Mouse (Mus musculus) embryonic facial prominence, embryonic 14.5 days (tissue): Measurements from ENCODE around the gene Serp2. TPM values are rescaled to one million over a fixed set of nuclear protein-coding genes. Genes with fewer than 3 reads are reported as not detected.

ENCODE experiments used
- ATAC-seq: fragments of 200-750 bp; cut with Nextera tagmentation; 2 replicates; pipeline ENCODE4 v1.8.0; 2017; ENCODE audit warnings: low read depth, moderate number of reproducible peaks, moderate TSS enrichment
- DNase-seq: peaks from one replicate; pipeline ENCODE4 v3.0.0-alpha.2; 2015; ENCODE audit warnings: low spot score
- H3K27ac ChIP-seq: fragments of 300-500 bp; sonication (generic); replicated peaks from 2 replicates; pipeline ENCODE4 v1.5.1; 2014; ENCODE audit warnings: low read depth, mild to moderate bottlenecking, low read length, moderate library complexity
- H3K27me3 ChIP-seq: fragments of 300-500 bp; sonication (generic); replicated peaks from 2 replicates; pipeline ENCODE4 v1.6.1; 2014; ENCODE audit warnings: low read length; ENCODE audit not compliant: control insufficient read depth, insufficient read depth
- H3K36me3 ChIP-seq: fragments of 300-500 bp; sonication (generic); 2 replicates; pipeline ENCODE4 v1.6.1; 2014; ENCODE audit warnings: low read length, mixed read lengths; ENCODE audit not compliant: control insufficient read depth, insufficient read depth
- H3K4me1 ChIP-seq: fragments of 300-500 bp; sonication (generic); 2 replicates; pipeline ENCODE4 v1.6.1; 2014; ENCODE audit warnings: antibody characterized with exemption, low read length; ENCODE audit not compliant: control insufficient read depth, insufficient read depth
- H3K4me2 ChIP-seq: fragments of 300-500 bp; sonication (generic); 2 replicates; pipeline ENCODE4 v1.6.1; 2014; ENCODE audit warnings: low read depth, mild to moderate bottlenecking, low read length, moderate library complexity, mixed read lengths
- H3K4me3 ChIP-seq: fragments of 300-500 bp; sonication (generic); 2 replicates; pipeline ENCODE4 v1.5.1; 2014; ENCODE audit warnings: low read depth, mild to moderate bottlenecking, low read length
- H3K9ac ChIP-seq: fragments of 300-500 bp; sonication (generic); 2 replicates; pipeline ENCODE4 v1.6.1; 2014; ENCODE audit warnings: low read depth, mild to moderate bottlenecking, low read length, moderate library complexity, mixed read lengths
- H3K9me3 ChIP-seq: fragments of 300-500 bp; sonication (generic); 2 replicates; pipeline ENCODE4 v1.6.1; 2016; ENCODE audit warnings: low read length; ENCODE audit not compliant: control insufficient read depth
- WGBS: fragments of 180-500 bp; shearing (Covaris S2); extraction: QIAGEN DNeasy Blood & Tissue Kit; methylation state at CpG from one replicate; pipeline ENCODE4 v1.1.7; 2014; 5-methylcytosine and 5-hydroxymethylcytosine counted together
- polyA plus RNA-seq: library from polyadenylated mRNA; unstranded; fragments of >200 nt; fragmentation: Nextera tagmentation; extraction: Ambion mirVana; gene quantifications from 2 replicates; pipeline ENCODE4 v1.2.1, GENCODE M21; 2014

The Serp2 gene
- 12.5 and 13.1 TPM in 2 replicates for polyA plus RNA-seq

DNA sequence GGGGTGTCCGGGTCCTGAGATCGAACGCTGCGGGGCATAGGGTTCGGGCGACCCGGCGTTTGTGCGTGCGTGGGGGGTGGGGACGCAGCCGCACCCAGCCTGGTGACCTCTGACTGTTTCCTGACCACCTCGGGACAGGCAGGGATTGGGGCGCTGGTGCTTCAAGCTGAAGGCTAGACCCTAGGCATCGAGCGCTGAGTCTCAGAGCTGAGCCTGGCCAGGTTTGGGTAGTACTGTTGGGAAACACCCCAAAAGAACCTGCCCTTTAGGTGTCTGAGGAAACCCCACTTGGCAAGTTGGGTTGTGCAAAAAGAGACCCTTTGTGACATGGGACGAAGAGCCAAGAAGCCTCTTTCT lies at the start of gene Serp2:
TSS of gene Serp2 (minus strand) at position 38 of the 357 bp plus-strand sequence.
- Histone ChIP-seq H3K9me3 (no peaks in the 10 kb centered on the region), H3K4me2 (peak within 1 kb of the TSS; percentile 96), H3K4me3 (peak within 1 kb of the TSS; percentile 67), H3K9ac (peak within 1 kb of the TSS; percentile 80), H3K27me3 (no peaks in the 10 kb centered on the region), H3K27ac (peak within 1 kb of the TSS; percentile 85), H3K36me3 (no peaks in the 10 kb centered on the region), H3K4me1 (peaks cover 22% of the 10 kb centered on the region)
- WGBS, result 14% methylated on average over 13 of the region's 17 CpGs
- ATAC-seq (no peak), DNase-seq (no peak)

DNA sequence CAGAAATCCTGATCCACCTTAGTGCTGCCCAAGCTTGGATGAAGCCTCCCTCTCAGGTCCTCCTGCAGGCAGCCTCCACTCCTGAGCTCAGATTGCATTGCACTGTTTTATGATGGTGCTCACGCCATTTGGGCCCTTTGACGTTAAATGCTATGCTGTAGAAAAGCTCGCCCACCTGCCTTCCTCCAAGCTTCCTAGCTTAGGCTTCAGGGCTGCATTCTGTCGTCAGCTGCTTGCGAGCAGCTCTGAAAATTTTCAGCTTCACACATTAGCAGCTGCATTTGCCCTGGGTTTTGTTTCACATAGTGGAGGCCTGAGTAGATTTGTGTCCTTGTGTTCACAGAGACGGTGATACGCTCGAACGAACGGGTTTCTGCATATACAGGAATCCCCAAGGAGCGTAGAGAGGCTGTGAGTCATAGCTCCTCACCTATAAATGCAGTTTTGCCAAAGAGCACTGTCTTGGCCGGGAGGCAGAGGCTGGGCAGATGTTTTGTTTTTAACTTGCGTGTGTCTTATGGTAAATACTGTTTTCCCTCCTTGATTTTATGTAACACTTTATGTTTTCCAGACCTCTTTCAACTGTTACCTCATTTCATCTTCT lies 49.3 kb upstream of the Serp2 start:
- Histone ChIP-seq H3K4me2 (no peak overlapping the region), H3K9me3 (0 out of 2 replicates have a peak, but pooled peaks cover under 1% of the 10 kb centered on the region), H3K36me3 (no peaks in the 10 kb centered on the region), H3K9ac (no peak overlapping the region), H3K4me3 (no peak overlapping the region), H3K4me1 (peaks cover 24% of the 10 kb centered on the region), H3K27ac (peak overlapping the region; percentile 66), H3K27me3 (no peaks in the 10 kb centered on the region)
- DNase-seq (peak; percentile 79), ATAC-seq (peak; percentile 21; the same call in 1 of the 2 replicates)
- 37% methylated on average over 13 of the region's 13 CpGs for WGBS

GRCm38 (mm10) chr14:76604012-76604411 lies 47.3 kb upstream of the Serp2 start:
- Histone ChIP-seq H3K36me3 (no peaks in the 10 kb centered on the region), H3K27me3 (no peaks in the 10 kb centered on the region), H3K4me3 (no peak overlapping the region), H3K4me2 (no peak overlapping the region), H3K9ac (no peak overlapping the region), H3K9me3 (0 out of 2 replicates have a peak, but pooled peaks cover 6% of the 10 kb centered on the region), H3K27ac (no peak overlapping the region), H3K4me1 (peaks cover 30% of the 10 kb centered on the region)
- ATAC-seq (no peak), DNase-seq (no peak)
- WGBS, result 65% methylated on average over 6 of the region's 6 CpGs

DNA sequence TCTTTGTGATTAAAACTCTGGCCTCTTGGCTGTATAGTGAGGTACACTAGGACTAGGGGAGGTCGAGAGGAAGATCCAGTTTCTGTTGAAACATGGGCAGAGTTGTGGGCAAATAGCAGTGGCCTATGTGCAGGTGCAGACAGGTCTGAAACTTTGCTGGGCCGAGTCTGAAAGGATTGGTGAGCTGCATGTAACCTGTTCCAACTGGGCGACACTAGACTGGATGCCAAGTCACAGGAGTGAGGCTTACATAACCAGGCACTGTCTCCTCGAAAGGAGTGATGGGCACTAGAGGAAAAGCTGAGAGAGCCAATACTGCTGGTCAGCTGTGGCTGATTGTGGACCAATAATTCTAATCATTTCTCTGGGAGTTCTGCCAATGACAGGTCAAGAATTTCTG lies 45.0 kb upstream of the Serp2 start:
- no peaks in the 10 kb centered on the region for H3K36me3 ChIP-seq
- no peak overlapping the region for H3K9ac ChIP-seq
- H3K27ac ChIP-seq, result no peak overlapping the region
- no peak overlapping the region for H3K4me3 ChIP-seq
- H3K9me3 ChIP-seq, result 0 out of 2 replicates have a peak, but pooled peaks cover 6% of the 10 kb centered on the region
- ATAC-seq (no peak), DNase-seq (no peak)
- WGBS, result 77% methylated on average over 4 of the region's 4 CpGs
- H3K4me2 ChIP-seq, result no peak overlapping the region
- H3K27me3 ChIP-seq, result no peaks in the 10 kb centered on the region
- H3K4me1 ChIP-seq, result peaks cover 40% of the 10 kb centered on the region

GRCm38 (mm10) chr14:76600391-76600790 lies 43.7 kb upstream of the Serp2 start:
- Histone ChIP-seq H3K4me2 (no peak overlapping the region), H3K9ac (no peak overlapping the region), H3K36me3 (no peaks in the 10 kb centered on the region), H3K4me3 (no peak overlapping the region), H3K9me3 (0 out of 2 replicates have a peak, but pooled peaks cover 6% of the 10 kb centered on the region), H3K4me1 (peaks cover 29% of the 10 kb centered on the region), H3K27me3 (no peaks in the 10 kb centered on the region), H3K27ac (0 out of 2 replicates have a peak overlapping the region, but pooled peaks have one; percentile 35)
- WGBS, result 66% methylated on average over 3 of the region's 3 CpGs
- DNase-seq (no peak), ATAC-seq (no peak)

DNA sequence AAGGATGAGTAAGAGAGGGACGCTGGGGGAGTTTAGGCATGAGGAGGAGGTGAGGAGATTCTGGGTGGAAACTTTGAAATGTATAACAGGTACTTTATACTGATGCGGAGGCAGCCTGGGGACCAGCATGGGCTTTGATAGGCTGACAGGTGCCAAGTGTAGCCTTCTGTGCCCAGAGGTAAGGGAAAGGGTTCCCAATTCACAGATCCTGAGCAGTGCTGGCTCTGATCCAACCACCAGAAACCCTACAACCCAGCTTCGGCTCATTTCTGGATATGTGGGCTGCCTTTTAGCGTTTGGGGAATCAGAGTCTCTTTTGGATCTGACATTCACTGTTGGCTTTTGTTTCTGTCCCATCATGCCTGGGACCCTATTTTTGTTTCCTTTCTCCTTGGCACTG lies 43.0 kb upstream of the Serp2 start:
- WGBS, result 28% methylated on average over 4 of the region's 4 CpGs
- no peak overlapping the region; the same call in 1 of the 2 replicates for H3K27ac ChIP-seq
- no peak overlapping the region for H3K9ac ChIP-seq
- H3K4me3 ChIP-seq, result no peak overlapping the region
- H3K36me3 ChIP-seq, result no peaks in the 10 kb centered on the region
- 0 out of 2 replicates have a peak, but pooled peaks cover 6% of the 10 kb centered on the region for H3K9me3 ChIP-seq
- H3K4me1 ChIP-seq, result peaks cover 24% of the 10 kb centered on the region
- ATAC-seq (no peak), DNase-seq (no peak)
- H3K4me2 ChIP-seq, result no peak overlapping the region
- H3K27me3 ChIP-seq, result no peaks in the 10 kb centered on the region

DNA sequence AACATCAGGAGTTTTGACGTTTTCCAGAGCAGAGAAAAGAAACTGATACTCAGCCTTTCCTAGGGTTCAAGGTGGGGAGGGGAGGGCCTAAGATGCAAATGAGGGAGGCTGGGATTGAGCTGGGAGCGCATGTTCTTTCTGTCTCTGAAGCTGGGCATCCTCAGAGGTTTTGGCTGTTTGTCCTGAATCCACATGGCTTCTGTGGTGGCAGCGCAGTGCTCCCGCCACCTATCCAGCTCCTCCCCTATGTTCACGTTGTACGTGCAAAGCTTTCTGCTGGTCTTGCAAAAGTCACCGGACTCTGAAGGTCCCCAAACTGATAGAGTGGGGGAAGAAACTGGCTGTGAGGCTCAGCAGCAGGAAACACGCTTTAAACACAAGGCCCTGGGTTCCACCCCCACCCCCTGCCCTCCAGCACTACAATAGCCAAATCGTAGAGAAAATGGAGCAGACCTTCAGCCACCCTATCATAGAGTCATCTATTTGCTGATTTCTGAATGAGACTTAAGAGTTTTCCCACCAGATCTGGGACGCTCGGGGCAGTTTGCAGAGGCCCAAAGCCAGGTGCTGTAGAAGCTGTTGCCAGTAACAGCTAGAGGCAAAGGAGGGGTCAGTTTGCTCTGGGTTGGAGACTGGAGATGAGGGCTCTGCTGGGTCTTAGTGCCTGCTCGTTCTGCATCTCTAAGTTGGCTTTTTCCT lies 42.0 kb upstream of the Serp2 start:
- 2% methylated on average over 12 of the region's 12 CpGs for WGBS
- peaks cover 24% of the 10 kb centered on the region for H3K4me1 ChIP-seq
- peak overlapping the region; percentile 84 for H3K27ac ChIP-seq

DNA sequence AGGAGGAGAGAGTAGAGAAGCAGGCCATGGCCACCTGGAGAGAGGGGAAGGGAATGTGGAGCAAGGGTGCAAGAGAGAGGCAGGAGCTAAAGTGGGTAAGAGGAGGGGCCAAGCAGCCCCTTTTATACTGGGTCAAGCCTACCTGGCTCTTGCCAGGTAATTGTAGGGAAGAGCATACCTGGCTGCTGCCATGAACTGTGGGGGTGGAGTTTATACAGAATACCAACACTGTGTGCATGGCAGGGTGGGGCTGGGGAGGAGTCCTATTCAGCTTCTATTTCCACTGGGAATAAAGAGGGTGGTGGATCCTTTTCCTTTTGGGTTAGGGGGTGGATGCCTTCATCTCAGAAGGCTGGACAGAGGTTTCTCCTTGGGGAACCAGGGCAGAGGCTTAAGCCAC lies 41.1 kb upstream of the Serp2 start:
- ATAC-seq (no peak), DNase-seq (no peak)
- no peak overlapping the region for H3K4me3 ChIP-seq
- H3K9me3 ChIP-seq, result 0 out of 2 replicates have a peak, but pooled peaks cover 6% of the 10 kb centered on the region
- H3K4me2 ChIP-seq, result no peak overlapping the region
- no peaks in the 10 kb centered on the region for H3K27me3 ChIP-seq
- H3K4me1 ChIP-seq, result peaks cover 24% of the 10 kb centered on the region
- no peak overlapping the region for H3K27ac ChIP-seq
- no peaks in the 10 kb centered on the region for H3K36me3 ChIP-seq
- H3K9ac ChIP-seq, result no peak overlapping the region

More for the DNA sequence above, 42.0 kb upstream of the Serp2 start:
- Histone ChIP-seq H3K4me3 (peak overlapping the region; percentile 24), H3K9me3 (0 out of 2 replicates have a peak, but pooled peaks cover 6% of the 10 kb centered on the region), H3K4me2 (peak overlapping the region; percentile 54), H3K9ac (peak overlapping the region; percentile 39), H3K27me3 (no peaks in the 10 kb centered on the region), H3K36me3 (no peaks in the 10 kb centered on the region)
- ATAC-seq (peak; percentile 90), DNase-seq (peak; percentile 93)
